Mouse (Mus musculus) subcutaneous adipose tissue, adult 2 months (tissue): ENCODE data around the gene Slc16a7. TPM values are rescaled to one million over a fixed set of nuclear protein-coding genes. Genes with fewer than 3 reads are reported as not detected.

Source experiments
- polyA plus RNA-seq: library from polyadenylated mRNA; depleted of rRNA; stranded (reverse); fragments of >200 nt; gene quantifications from 2 replicates; pipeline ENCODE4 v1.2.3, GENCODE M21; 2012; ENCODE audit warnings: low replicate concordance; rRNA removed

Gene Slc16a7
- polyA plus RNA-seq, result 9.2 and 16.2 TPM in 2 replicates

DNA sequence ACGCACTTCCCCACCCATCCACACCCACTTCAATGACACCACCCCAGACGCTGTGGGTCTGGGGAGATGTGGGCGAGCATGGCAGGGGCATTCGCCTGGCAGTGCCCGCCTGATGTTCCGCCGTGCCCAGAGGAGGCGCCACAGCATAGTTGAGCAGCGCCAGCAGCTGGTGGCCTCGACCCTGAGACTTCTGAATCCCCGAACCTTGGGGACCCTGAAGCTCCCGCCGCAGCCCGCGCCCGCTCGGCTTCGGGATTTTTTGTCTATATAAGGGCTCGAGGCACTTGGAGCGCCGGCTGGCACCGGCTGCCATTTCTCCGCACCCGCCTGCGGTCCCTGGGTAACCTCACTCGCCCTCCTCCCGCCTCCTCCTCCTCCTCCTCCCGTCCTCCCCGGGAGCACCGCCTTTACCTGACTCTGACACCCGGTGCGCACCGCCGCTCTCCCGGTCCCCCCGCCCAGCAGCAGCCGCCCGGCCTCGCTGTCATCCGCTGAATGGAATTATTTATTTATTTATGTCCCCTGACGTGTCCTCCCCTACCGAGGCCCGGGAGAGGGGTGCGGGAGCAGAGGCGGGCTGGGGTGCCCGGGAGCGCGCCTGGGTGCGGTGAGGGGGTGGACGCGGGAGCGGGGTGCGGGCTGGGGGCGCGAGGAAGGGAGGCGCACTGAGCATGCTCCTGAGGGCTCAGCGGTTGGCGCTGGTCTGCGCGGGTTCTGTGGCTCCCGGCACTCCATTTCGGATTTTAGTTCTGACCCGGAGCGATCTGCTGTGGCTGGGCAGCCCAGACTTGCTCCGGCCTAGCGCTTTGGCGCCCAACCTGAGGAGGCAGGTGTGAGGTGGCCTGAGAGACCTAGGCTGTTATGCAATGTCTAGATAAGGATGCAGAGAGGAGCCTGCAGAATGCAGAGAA is at the start of gene Slc16a7:
Gene Slc16a7, minus strand, starts transcription at position 590 of the 911 bp plus-strand sequence.

